Mouse (Mus musculus) limb, embryonic 14.5 days (tissue): ENCODE measurements at regions not wholly inside any gene's neighbourhood (a gene's known extent, or its start where the extent isn't known, plus 50 kb on each side); places are given as distances from the start of the nearest gene placed in this dataset.

Experiments
- ATAC-seq: fragments of 200-750 bp; cut with Nextera tagmentation; 2 replicates; pipeline ENCODE4 v1.8.0; 2017; ENCODE audit warnings: low read depth, moderate number of reproducible peaks, moderate TSS enrichment; ENCODE audit not compliant: low FRiP score
- DNase-seq: peaks from one replicate; pipeline ENCODE4 v3.0.0-alpha.2; 2015; ENCODE audit warnings: low spot score
- H3K27ac ChIP-seq: fragments of 300-500 bp; sonication (generic); replicated peaks from 2 replicates; pipeline ENCODE4 v1.5.1; 2014; ENCODE audit warnings: low read depth, mild to moderate bottlenecking, low read length, moderate library complexity, mixed read lengths
- H3K27me3 ChIP-seq: fragments of 300-500 bp; sonication (generic); 2 replicates; pipeline ENCODE4 v1.6.1; 2014; ENCODE audit warnings: low read length, mixed read lengths; ENCODE audit not compliant: control insufficient read depth, insufficient read depth
- H3K36me3 ChIP-seq: fragments of 300-500 bp; sonication (generic); 2 replicates; pipeline ENCODE4 v1.6.1; 2014; ENCODE audit warnings: mild to moderate bottlenecking, low read length, moderate library complexity, mixed read lengths; ENCODE audit not compliant: control insufficient read depth, insufficient read depth
- H3K4me1 ChIP-seq: fragments of 300-500 bp; sonication (generic); 2 replicates; pipeline ENCODE4 v1.6.1; 2014; ENCODE audit warnings: antibody characterized with exemption, low read length, mixed read lengths; ENCODE audit not compliant: control insufficient read depth, insufficient read depth
- H3K4me2 ChIP-seq: fragments of 300-500 bp; sonication (generic); replicated peaks from 2 replicates; pipeline ENCODE4 v1.6.1; 2014; ENCODE audit warnings: low read depth, mild to moderate bottlenecking, low read length, moderate library complexity; ENCODE audit not compliant: severe bottlenecking
- H3K4me3 ChIP-seq: fragments of 300-500 bp; sonication (generic); replicated peaks from 2 replicates; pipeline ENCODE4 v1.5.1; 2014; ENCODE audit warnings: low read length
- H3K9ac ChIP-seq: fragments of 300-500 bp; sonication (generic); 2 replicates; pipeline ENCODE4 v1.6.1; 2014; ENCODE audit warnings: mild to moderate bottlenecking, low read depth, low read length, moderate library complexity; ENCODE audit not compliant: severe bottlenecking
- H3K9me3 ChIP-seq: fragments of 300-500 bp; sonication (generic); 2 replicates; pipeline ENCODE4 v1.6.1; 2016; ENCODE audit warnings: low read length; ENCODE audit not compliant: control insufficient read depth
- POLR2A ChIP-seq: fragments of 200-500 bp; IDR thresholded peaks from 2 replicates; pipeline ENCODE4 v1.8.0; 2012; ENCODE audit warnings: inconsistent platforms, mild to moderate bottlenecking, moderate library complexity, borderline replicate concordance; ENCODE audit not compliant: insufficient read depth, insufficient read length; ENCODE audit errors: extremely low read depth
- WGBS: fragments of 180-500 bp; shearing (Covaris S2); extraction: QIAGEN DNeasy Blood & Tissue Kit; methylation state at CpG from one replicate; pipeline ENCODE4 v1.1.7; 2014; 5-methylcytosine and 5-hydroxymethylcytosine counted together

GRCm38 (mm10) chr14:104030784-104031470, 186.7 kb upstream of the Ednrb start:
- 0 out of 2 replicates have a peak overlapping the region, but pooled peaks have one; percentile 10 for H3K4me2 ChIP-seq
- H3K4me3 ChIP-seq: no peak overlapping the region
- no peak for TF ChIP-seq POLR2A
- peaks cover 7% of the 10 kb centered on the region for H3K4me1 ChIP-seq
- 12% methylated on average over 11 of the region's 11 CpGs for WGBS
- H3K36me3 ChIP-seq: no peaks in the 10 kb centered on the region
- peak; percentile 48; the same call in 1 of the 2 replicates for ATAC-seq
- H3K9ac ChIP-seq: no peak overlapping the region
- DNase-seq: peak; percentile 40
- no peak overlapping the region for H3K27ac ChIP-seq
- H3K27me3 ChIP-seq: no peaks in the 10 kb centered on the region
- no peaks in the 10 kb centered on the region for H3K9me3 ChIP-seq

- Histone ChIP-seq H3K27me3 (no peaks in the 10 kb centered on the region), H3K36me3 (no peaks in the 10 kb centered on the region), H3K9ac (no peak overlapping the region), H3K4me1 (peaks cover 7% of the 10 kb centered on the region), H3K27ac (no peak overlapping the region), H3K9me3 (no peaks in the 10 kb centered on the region), H3K4me3 (no peak overlapping the region), H3K4me2 (0 out of 2 replicates have a peak overlapping the region, but pooled peaks have one; percentile 4)
- ATAC-seq: no peak
- TF ChIP-seq POLR2A: no peak
- WGBS: 28% methylated on average over 20 of the region's 20 CpGs
- DNase-seq: no peak
These were observed 185.7 kb upstream of the Ednrb start for GRCm38 (mm10) chr14:104029668-104030530.

GRCm38 (mm10) chr14:104027900-104028285, 183.7 kb upstream of the Ednrb start:
- H3K9me3 ChIP-seq: no peaks in the 10 kb centered on the region
- H3K36me3 ChIP-seq: no peaks in the 10 kb centered on the region
- H3K4me1 ChIP-seq: peaks cover 7% of the 10 kb centered on the region
- no peak for ATAC-seq
- H3K27me3 ChIP-seq: no peaks in the 10 kb centered on the region
- H3K4me3 ChIP-seq: no peak overlapping the region
- TF ChIP-seq POLR2A: no peak
- H3K27ac ChIP-seq: no peak overlapping the region
- no peak overlapping the region for H3K4me2 ChIP-seq
- no peak overlapping the region for H3K9ac ChIP-seq
- DNase-seq: no peak
- WGBS: 86% methylated on average over 8 of the region's 8 CpGs

- no peak overlapping the region for H3K9ac ChIP-seq
- ATAC-seq (peak; percentile 63; the same call in 1 of the 2 replicates), DNase-seq (peak; percentile 76)
- no peak for TF ChIP-seq POLR2A
- no peaks in the 10 kb centered on the region for H3K27me3 ChIP-seq
- 25% methylated on average over 17 of the region's 17 CpGs for WGBS
- H3K4me1 ChIP-seq: peaks cover 7% of the 10 kb centered on the region
- H3K4me3 ChIP-seq: no peak overlapping the region
- H3K4me2 ChIP-seq: no peak overlapping the region
- H3K9me3 ChIP-seq: no peaks in the 10 kb centered on the region
- no peaks in the 10 kb centered on the region for H3K36me3 ChIP-seq
- H3K27ac ChIP-seq: no peak overlapping the region
These were observed 183.1 kb upstream of the Ednrb start for GRCm38 (mm10) chr14:104027077-104027899.

GRCm38 (mm10) chr14:104008538-104008937, 164.3 kb upstream of the Ednrb start:
- H3K27ac ChIP-seq: no peak overlapping the region
- TF ChIP-seq POLR2A: no peak
- no peaks in the 10 kb centered on the region for H3K36me3 ChIP-seq
- H3K4me2 ChIP-seq: no peak overlapping the region
- DNase-seq: no peak
- no peaks in the 10 kb centered on the region for H3K27me3 ChIP-seq
- no peak for ATAC-seq
- no peaks in the 10 kb centered on the region for H3K9me3 ChIP-seq
- H3K9ac ChIP-seq: no peak overlapping the region
- no peaks in the 10 kb centered on the region for H3K4me1 ChIP-seq
- no peak overlapping the region for H3K4me3 ChIP-seq
- 87% methylated on average over 1 of the region's 1 CpGs for WGBS
